ENCODE assay signal across 9 mouse cellular contexts in the genomic region with DNA sequence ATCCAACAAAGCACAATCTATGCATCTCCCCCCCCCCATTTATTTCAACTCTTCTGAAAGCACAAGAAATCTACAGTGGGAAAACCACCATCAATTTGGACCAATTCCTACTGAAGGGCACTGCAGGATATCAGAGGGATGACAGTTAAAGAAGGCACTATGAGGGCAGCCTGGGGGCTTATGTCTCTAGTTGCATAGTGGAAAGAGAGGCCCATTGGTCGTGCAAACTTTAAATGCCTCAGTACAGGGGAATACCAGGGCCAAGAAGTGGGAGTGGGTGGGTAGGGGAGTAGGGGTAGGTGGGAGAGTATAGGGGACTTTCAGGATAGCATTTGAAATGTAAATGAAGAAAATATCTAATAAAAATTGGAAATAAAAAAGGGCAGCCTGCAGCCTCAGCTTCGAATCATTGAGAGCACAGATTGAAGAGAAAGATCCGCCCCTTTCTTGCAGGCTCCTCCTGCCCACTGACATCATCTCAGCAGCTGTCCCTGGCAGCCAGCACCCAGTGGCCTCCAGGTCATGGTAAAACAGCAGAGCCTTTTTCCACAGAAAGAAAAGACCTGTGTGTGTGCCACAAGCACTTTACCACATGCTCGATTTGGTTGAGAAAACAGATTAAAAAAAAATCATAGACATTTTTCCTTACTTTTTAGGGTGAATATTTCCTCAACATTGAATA.
A peak's percentile ranks its signal among the peaks of the same experiment; 100 is the strongest.
DNase-seq lines count a peak whose midpoint lies in the region; ATAC-seq and TF ChIP-seq lines count a peak whose summit lies in the region.
"Had no signal": no experiment of that assay in that cellular context is flagged by ENCODE, and none has a peak within 500 bp of the region (broad histone marks: within the 10 kb centered on the region; RNA-seq: fewer than 3 reads in every experiment).

No protein-coding gene starts in this region.

- ATAC-seq in frontal cortex, adult (ENCODE audit: low TSS enrichment): peak; percentile 74; the same call in 1 of the 2 replicates

- H3K4me3 ChIP-seq in lung, adult 2 months (replicated peaks; ENCODE audit: extremely low read depth, low read depth, low read length): no peak overlapping the region
- H3K4me3 ChIP-seq: hindbrain, embryonic 12.5 days had no signal

- no peaks in the 10 kb centered on the region for H3K4me1 ChIP-seq in lung, adult 2 months (ENCODE audit: control insufficient read depth, insufficient read depth, low read length)
- H3K4me1 ChIP-seq: hindbrain, embryonic 12.5 days had no signal

- no peak for TF ChIP-seq CTCF in lung, adult 2 months (IDR thresholded peaks at IDR 0.05; ENCODE audit: insufficient read depth, low read length)

- 51% methylated on average over 4 of the region's 4 CpGs for WGBS in lung, adult 2 months

- no peak for DNase-seq in frontal cortex, adult 2 months (ENCODE audit: extremely low spot score in 1 of 2, low spot score in 1 of 2)
- DNase-seq in lung, postnatal 10 days: peak; percentile 8
- no peak for DNase-seq in lung, adult 2 months
- DNase-seq in embryo, embryonic 11 days: peak; percentile 28
- peak; percentile 45 for DNase-seq in layer of hippocampus, adult 9-11 months
- DNase-seq in cerebellum, adult 11-12 months: no peak
- DNase-seq in kidney, postnatal 14 days: no peak

- no peak for TF ChIP-seq POLR2A in lung, adult 2 months (IDR thresholded peaks at IDR 0.05; ENCODE audit: borderline replicate concordance, extremely low read depth, low read depth, low read length)

Comparison
In these comparisons a context has a peak if more than half of its experiments do, and no peak if none do; other contexts are left out.
1. DNase-seq: peak in lung, postnatal 10 days (single experiment), embryo, embryonic 11 days (single experiment) and layer of hippocampus, adult 9-11 months (single experiment); none in frontal cortex, adult 2 months (0 of 2), lung, adult 2 months (single experiment), cerebellum, adult 11-12 months (single experiment) and kidney, postnatal 14 days (single experiment).